Mouse (Mus musculus) small intestine, adult 2 months (tissue): ENCODE data around the gene Prr23a3.

Experiments
- CTCF ChIP-seq: fragments of 200-500 bp; IDR thresholded peaks from 2 replicates; pipeline ENCODE4 v1.5.1; 2012; ENCODE audit warnings: low read depth, mild to moderate bottlenecking, control low read depth, inconsistent platforms, low read length, moderate library complexity, mixed read lengths; ENCODE audit not compliant: insufficient replicate concordance, insufficient read length; ENCODE audit errors: extremely low read depth
- POLR2A ChIP-seq: fragments of 200-500 bp; IDR thresholded peaks from 2 replicates; pipeline ENCODE4 v1.6.1; 2012; ENCODE audit warnings: low read depth, mild to moderate bottlenecking, control low read depth, inconsistent platforms, low read length, moderate library complexity

GRCm38 (mm10) chr9:98829508-98829907 is 35.1 kb upstream of the Prr23a3 start:
- TF ChIP-seq POLR2A, result no peak
- no peak for TF ChIP-seq CTCF
